ENCODE assay signal across 16 mouse cellular contexts in the genomic region with DNA sequence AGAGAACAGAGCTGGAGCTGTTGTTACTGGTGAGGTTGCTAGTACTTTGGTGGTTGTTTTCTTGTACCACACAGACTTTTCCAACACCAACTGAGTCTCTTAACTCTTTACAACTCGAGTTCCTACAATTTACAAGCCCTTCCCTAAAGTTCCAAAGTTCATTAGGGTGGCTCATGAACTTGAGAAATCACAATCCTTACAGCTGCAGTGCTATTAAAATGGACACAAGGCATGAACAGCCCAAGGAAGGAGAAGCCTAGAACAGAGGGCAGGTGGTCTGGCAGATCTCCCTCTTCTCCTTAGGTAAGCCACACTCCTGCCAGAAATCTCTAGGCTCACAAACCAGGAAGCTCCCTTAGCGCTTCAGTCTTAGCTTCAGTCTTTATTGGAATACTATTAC.
"Had no signal": no experiment of that assay in that cellular context is flagged by ENCODE, and none has a peak within 500 bp of the region (broad histone marks: within the 10 kb centered on the region; RNA-seq: fewer than 3 reads in every experiment).

No protein-coding gene starts in this region.

- H3K4me3 ChIP-seq: megakaryocyte, embryonic 14.5 days; midbrain, embryonic 12.5 days; neural tube, embryonic 12.5 days; stomach, embryonic 15.5 days had no signal

- H3K9me3 ChIP-seq: megakaryocyte, embryonic 14.5 days; midbrain, embryonic 12.5 days; neural tube, embryonic 12.5 days; stomach, embryonic 15.5 days had no signal

- H3K4me2 ChIP-seq: lung, embryonic 14.5 days; midbrain, embryonic 12.5 days; neural tube, embryonic 12.5 days; stomach, embryonic 15.5 days had no signal

- H3K36me3 ChIP-seq: midbrain, embryonic 12.5 days; neural tube, embryonic 12.5 days; stomach, embryonic 15.5 days had no signal

- H3K4me1 ChIP-seq: megakaryocyte, embryonic 14.5 days; midbrain, embryonic 12.5 days; neural tube, embryonic 12.5 days; stomach, embryonic 15.5 days had no signal

- DNase-seq: lung, adult 18-20 months; lung, embryonic 14.5 days; lung, postnatal 10 days; lung, postnatal 36 days; midbrain, embryonic 14.5 days; right cerebral cortex, postnatal 14 days; thymus, adult 2 months; thymus, postnatal 25 days; thymus, postnatal 4 days had no signal

- H3K27ac ChIP-seq: macrophage; midbrain, embryonic 12.5 days; neural tube, embryonic 12.5 days; stomach, embryonic 15.5 days; stomach, postnatal 0 days had no signal

- ATAC-seq: midbrain, embryonic 16.5 days had no signal

- H3K27me3 ChIP-seq: megakaryocyte, embryonic 14.5 days; midbrain, embryonic 12.5 days; neural tube, embryonic 12.5 days; stomach, embryonic 15.5 days had no signal

- H3K9ac ChIP-seq: lung, embryonic 14.5 days; midbrain, embryonic 12.5 days; neural tube, embryonic 12.5 days; stomach, embryonic 15.5 days had no signal
